Mouse (Mus musculus) spleen, adult 2 months (tissue): ENCODE measurements around the gene Hba-a2. TPM values are rescaled to one million over a fixed set of nuclear protein-coding genes. Genes with fewer than 3 reads are reported as not detected.
"Not testable (repeated sequence)": the region's sequence is repeated elsewhere in the genome, so short reads cannot be mapped to it uniquely, and the experiment has no call there.

ENCODE experiments used
- DNase-seq, 2 experiments: peaks; one replicate each; pipeline versions ENCODE4 v3.0.0 to v3.0.0-alpha.2; 2012 to 2021; ENCODE audit warnings: low spot score in 2 of 2, low read depth in 1 of 2
- H3K27ac ChIP-seq: fragments of 200-500 bp; 2 replicates; pipeline ENCODE4 v1.5.1; 2012; ENCODE audit warnings: low read length, inconsistent platforms; ENCODE audit not compliant: insufficient read depth
- H3K27me3 ChIP-seq: fragments of 200-500 bp; 2 replicates; pipeline ENCODE4 v1.6.1; 2012; ENCODE audit warnings: mild to moderate bottlenecking, moderate library complexity, low read length, inconsistent platforms; ENCODE audit not compliant: control insufficient read depth, insufficient read depth
- H3K36me3 ChIP-seq: fragments of 200-500 bp; 2 replicates; pipeline ENCODE4 v1.6.1; 2012; ENCODE audit warnings: mild to moderate bottlenecking, low read length, inconsistent platforms; ENCODE audit not compliant: control insufficient read depth, insufficient read depth
- H3K4me1 ChIP-seq: fragments of 200-500 bp; 2 replicates; pipeline ENCODE4 v1.6.1; 2011; ENCODE audit warnings: inconsistent platforms; ENCODE audit not compliant: control insufficient read depth, insufficient read depth, insufficient read length
- H3K4me3 ChIP-seq: fragments of 200-500 bp; 2 replicates; pipeline ENCODE4 v1.5.1; 2011; ENCODE audit warnings: mild to moderate bottlenecking, inconsistent platforms; ENCODE audit not compliant: insufficient read depth, insufficient read length; ENCODE audit errors: extremely low read depth
- CTCF ChIP-seq: fragments of 200-500 bp; IDR thresholded peaks from 2 replicates; pipeline ENCODE4 v1.5.1; 2011; ENCODE audit warnings: mild to moderate bottlenecking, inconsistent platforms; ENCODE audit not compliant: insufficient read depth, insufficient read length, insufficient replicate concordance; ENCODE audit errors: extremely low read depth
- POLR2A ChIP-seq: fragments of 200-500 bp; IDR thresholded peaks from 2 replicates; pipeline ENCODE4 v1.6.1; 2011; ENCODE audit warnings: low read depth, low read length, inconsistent platforms
- WGBS: fragments of 180-500 bp; shearing (Covaris S2); methylation state at CpG from one replicate; pipeline ENCODE4 v1.1.7; 2018; 5-methylcytosine and 5-hydroxymethylcytosine counted together
- polyA plus RNA-seq: library from polyadenylated mRNA; depleted of rRNA; stranded (reverse); fragments of >200 nt; gene quantifications from 2 replicates; pipeline ENCODE4 v1.2.3, GENCODE M21; 2012

The Hba-a2 gene
- polyA plus RNA-seq, 1 experiment: 127,038 TPM

DNA sequence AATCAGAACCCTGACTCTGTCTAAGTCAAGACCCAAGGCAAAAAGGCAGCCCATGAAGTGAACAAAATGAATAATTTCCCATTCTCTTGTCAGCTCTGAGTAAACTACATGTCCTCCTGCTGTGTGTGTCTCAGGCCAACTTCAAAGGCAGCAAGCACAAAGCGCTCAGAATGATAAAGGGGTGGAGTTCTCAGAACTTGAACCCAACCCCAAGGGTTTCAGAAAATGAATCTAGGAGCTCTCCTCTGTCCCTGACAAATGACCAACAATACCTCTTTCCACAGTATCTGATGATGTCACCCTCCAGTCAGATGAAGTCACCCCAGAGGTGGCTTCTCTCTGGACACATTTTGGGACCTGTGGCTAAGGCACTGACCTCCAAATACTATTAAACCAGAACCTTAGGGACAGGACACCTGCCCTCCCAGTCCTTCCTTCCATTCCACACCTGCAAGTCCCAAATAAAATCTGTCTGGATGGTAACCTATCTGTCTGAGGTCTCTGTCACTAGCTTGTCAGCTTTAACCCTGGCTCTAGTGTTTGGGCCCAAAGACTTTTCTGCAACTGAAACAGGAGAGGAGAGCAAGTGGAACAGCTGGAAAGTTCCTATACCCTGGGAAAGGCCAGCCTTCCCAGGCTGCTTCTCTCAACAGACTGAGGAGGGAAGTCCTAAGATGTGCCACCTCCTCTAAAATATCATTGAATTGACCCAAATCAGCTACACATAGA, 14.7 kb upstream of the Hba-a2 start:
- 89% methylated on average over 1 of the region's 1 CpGs for WGBS

DNA sequence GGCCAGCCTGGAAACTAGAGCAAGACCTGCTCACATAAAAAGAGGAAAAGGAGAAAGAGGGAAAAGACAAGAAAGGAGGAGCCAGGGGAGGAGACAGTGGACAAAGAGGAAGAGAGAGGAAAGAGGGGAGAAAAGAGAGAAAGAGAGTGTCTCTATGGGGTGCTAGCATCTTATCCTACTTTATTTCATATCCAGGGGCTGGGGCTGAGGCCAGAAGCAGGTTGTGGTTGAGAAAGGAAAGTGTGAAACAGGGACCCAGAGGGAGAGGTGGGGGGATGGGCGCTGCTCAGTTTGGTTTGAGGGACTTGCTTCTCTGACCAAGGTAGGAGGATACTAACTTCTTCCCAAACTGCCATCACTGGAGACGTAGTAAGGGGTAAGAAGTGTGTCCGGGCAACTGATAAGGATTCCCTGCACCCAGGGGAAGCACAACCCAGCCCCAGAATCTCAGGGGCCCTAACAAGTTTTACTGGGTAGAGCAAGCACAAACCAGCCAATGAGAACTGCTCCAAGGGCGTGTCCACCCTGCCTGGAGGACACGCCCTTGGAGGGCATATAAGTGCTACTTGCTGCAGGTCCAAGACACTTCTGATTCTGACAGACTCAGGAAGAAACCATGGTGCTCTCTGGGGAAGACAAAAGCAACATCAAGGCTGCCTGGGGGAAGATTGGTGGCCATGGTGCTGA, 13.1 kb upstream of the Hba-a2 start, which contains the start of gene Hba-a1:
TSS of gene Hba-a1 (plus strand) at position 421 of the 687 bp plus-strand sequence.
- DNase-seq, H3K27me3 ChIP-seq, H3K4me3 ChIP-seq, H3K36me3 ChIP-seq, H3K4me1 ChIP-seq: not testable (repeated sequence)
- peak within 1 kb of the TSS; percentile 23; the same call in 1 of the 2 replicates for H3K27ac ChIP-seq
- WGBS: 60% methylated on average over 1 of the region's 5 CpGs

More for the DNA sequence above, 14.7 kb upstream of the Hba-a2 start:
- no peak overlapping the region for H3K4me3 ChIP-seq
- TF ChIP-seq CTCF (no peak), POLR2A (no peak)
- H3K4me1 ChIP-seq: no peaks in the 10 kb centered on the region
- H3K36me3 ChIP-seq: no peaks in the 10 kb centered on the region
- H3K27me3 ChIP-seq: peaks cover 2% of the 10 kb centered on the region; the same call in 1 of the 2 replicates
- H3K27ac ChIP-seq: no peak overlapping the region
- no peak for DNase-seq

DNA sequence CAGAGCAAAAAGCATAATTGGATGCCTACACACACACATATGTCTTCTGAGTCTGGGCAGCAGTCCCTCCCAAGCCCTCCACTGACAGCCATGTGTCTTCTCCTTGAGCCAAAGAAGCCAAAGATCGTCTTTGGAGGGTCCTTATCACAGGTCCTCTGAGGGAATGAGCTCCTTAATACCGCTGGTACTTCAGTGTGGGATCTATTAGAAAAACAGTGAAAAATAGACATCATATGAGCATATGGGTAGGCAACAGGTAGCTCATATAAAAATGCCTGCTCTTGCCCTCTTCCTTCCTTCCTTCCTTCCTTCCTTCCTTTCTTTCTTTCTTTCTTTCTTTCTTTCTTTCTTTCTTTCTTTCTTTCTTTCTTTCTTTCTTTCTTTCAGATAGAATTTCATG, 11.7 kb upstream of the Hba-a2 start:
- H3K27me3 ChIP-seq, DNase-seq, H3K36me3 ChIP-seq, H3K4me1 ChIP-seq: not testable (repeated sequence)
- Histone ChIP-seq H3K27ac (peak overlapping the region; percentile 22; the same call in 1 of the 2 replicates), H3K4me3 (peak overlapping the region; percentile 14; the same call in 1 of the 2 replicates)
- 44% methylated on average over 2 of the region's 2 CpGs for WGBS

DNA sequence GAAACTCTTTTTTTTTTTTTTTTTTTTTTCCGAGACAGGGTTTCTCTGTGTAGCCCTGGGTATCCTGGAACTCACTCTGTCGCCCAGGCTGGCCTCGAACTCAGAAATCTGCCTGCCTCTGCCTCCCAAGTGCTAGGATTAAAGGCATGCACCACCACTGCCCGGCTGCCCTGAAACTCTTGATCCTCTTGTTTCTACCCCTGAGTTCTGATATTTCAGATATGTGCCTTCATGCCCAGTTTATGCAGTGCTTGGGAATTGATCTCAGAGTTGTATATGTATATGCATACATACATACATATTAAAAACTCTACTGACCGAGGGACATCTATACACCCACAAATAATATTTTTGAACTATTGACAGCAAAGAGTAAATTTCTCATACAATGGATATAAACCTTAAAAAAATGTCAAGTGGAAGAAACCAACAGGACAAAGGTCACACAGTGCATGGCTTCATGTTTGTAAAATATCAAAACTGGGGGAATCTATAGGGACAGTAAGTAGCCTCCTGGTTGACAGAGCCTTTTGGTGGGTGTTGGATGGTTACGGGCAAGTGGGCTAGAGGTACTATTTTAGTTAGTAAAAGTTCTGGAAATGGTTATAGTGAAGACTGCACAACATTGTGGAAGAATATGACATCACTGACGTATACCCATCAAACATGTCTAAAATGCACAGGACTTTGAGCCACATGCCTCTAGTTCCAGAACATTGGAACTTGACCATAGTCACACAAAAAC, 11.1 kb upstream of the Hba-a2 start:
- no peaks in the 10 kb centered on the region for H3K4me1 ChIP-seq
- H3K27ac ChIP-seq: no peak overlapping the region
- no peaks in the 10 kb centered on the region for H3K27me3 ChIP-seq
- H3K36me3 ChIP-seq: no peaks in the 10 kb centered on the region
- WGBS: 77% methylated on average over 7 of the region's 7 CpGs
- TF ChIP-seq POLR2A: no peak
- TF ChIP-seq CTCF: no peak
- no peak overlapping the region for H3K4me3 ChIP-seq
- no peak for DNase-seq

DNA sequence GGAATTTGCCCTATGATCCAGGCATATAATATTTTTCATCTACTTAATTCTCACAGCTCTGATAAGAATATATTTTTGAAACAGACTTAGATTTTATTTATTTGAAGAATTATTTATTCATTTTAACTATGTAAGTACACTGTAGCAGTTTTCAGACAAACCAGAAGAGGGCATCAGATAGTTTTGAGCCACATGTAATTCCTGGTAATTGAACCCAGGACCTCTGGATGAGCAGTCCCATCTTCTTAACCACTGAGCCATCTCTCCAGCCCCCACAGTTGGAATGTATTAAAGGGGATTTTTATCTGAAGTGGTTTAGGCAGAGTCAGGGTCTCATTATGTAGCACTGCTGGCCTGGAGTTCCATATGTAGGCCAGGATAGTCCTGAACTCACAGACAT, 10.4 kb upstream of the Hba-a2 start:
- H3K4me3 ChIP-seq, H3K36me3 ChIP-seq, H3K27me3 ChIP-seq, H3K27ac ChIP-seq, DNase-seq, H3K4me1 ChIP-seq: not testable (repeated sequence)

DNA sequence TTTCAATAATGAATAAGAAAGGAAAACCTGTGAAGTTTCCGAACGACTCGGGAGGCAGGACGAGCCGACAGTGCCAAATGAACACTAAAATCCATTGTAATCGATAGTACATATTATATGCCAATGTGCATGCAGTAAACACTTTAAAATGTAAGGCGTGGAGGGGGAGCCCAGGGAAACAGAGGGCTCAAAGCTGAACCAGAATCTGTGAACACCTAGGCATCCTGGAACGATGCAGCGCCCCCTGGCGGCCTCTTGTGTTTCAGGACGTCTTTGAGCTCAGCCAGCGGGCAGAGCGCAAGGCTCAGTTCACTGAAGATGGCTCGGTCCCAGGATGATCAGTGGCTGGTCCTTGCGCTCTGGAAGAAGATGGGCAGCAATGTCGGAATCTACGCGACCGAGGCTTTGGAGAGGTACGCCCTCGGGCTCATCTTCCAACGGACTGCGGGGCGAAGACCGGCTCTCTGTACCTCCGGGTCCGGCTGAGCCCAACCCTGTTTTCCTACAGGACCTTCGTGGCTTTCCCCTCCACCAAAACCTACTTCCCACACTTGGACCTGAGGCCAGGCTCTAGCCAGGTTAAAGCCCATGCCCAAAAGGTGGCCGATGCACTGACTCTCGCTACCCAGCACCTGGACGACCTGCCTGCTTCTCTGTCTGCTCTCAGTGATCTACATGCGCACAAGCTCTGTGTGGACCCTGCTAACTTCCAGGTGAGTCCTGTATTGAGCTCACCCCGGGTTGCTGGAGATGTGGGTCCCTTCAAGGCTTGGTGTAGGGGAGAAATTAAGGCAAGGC, 9.4 kb upstream of the Hba-a2 start, which contains the start of gene Hbq1b:
TSS of gene Hbq1b (plus strand) at position 271 of the 798 bp plus-strand sequence.
- H3K4me1 ChIP-seq, H3K27ac ChIP-seq, H3K27me3 ChIP-seq, H3K4me3 ChIP-seq, H3K36me3 ChIP-seq: not testable (repeated sequence)
- WGBS: 20% methylated on average over 30 of the region's 33 CpGs
- TF ChIP-seq CTCF: peak; percentile 52; the same call in 1 of the 2 replicates
- peak in 1 of 2 experiments; percentile 62 for DNase-seq
